In genomic region chr14:79307138-79307537, GRCm38 (mm10) we compare ENCODE assay signal across 25 mouse cellular contexts. TPM values are rescaled to one million over a fixed set of nuclear protein-coding genes. Genes with fewer than 3 reads are reported as not detected.
A peak's percentile ranks its signal among the peaks of the same experiment; 100 is the strongest.
DNase-seq lines count a peak whose midpoint lies in the region; ATAC-seq and TF ChIP-seq lines count a peak whose summit lies in the region.
"Had no signal": no experiment of that assay in that cellular context is flagged by ENCODE, and none has a peak within 500 bp of the region (broad histone marks: within the 10 kb centered on the region; RNA-seq: fewer than 3 reads in every experiment).

No protein-coding gene starts in this region.

- H3K4me3 ChIP-seq in intestine, embryonic 15.5 days (replicated peaks) = no peak overlapping the region
- H3K4me3 ChIP-seq in intestine, postnatal 0 days (ENCODE audit: low read depth, low read length) = no peak overlapping the region
- peak overlapping the region; percentile 18 for H3K4me3 ChIP-seq in erythroblast, embryonic 14.5 days (replicated peaks)
- H3K4me3 ChIP-seq in liver, embryonic 15.5 days (replicated peaks) = peak overlapping the region; percentile 20; the same call in 1 of the 2 replicates
- H3K4me3 ChIP-seq: heart, embryonic 13.5 days; lung, embryonic 15.5 days had no signal

- TF ChIP-seq CTCF in intestine, postnatal 0 days (IDR thresholded peaks at IDR 0.05; ENCODE audit: low read depth) = no peak

- H3K4me1 ChIP-seq in intestine, embryonic 15.5 days (replicated peaks) = no peaks in the 10 kb centered on the region
- H3K4me1 ChIP-seq in intestine, postnatal 0 days (replicated peaks; ENCODE audit: control insufficient read depth, insufficient read depth, low read length) = no peaks in the 10 kb centered on the region
- H3K4me1 ChIP-seq in erythroblast, embryonic 14.5 days (ENCODE audit: control insufficient read depth) = peaks cover 81% of the 10 kb centered on the region
- H3K4me1 ChIP-seq in liver, embryonic 15.5 days (replicated peaks) = peaks cover 69% of the 10 kb centered on the region
- H3K4me1 ChIP-seq: lung, embryonic 15.5 days had no signal

- no peaks in the 10 kb centered on the region for H3K9me3 ChIP-seq in intestine, embryonic 15.5 days
- H3K9me3 ChIP-seq in intestine, postnatal 0 days (ENCODE audit: control insufficient read depth) = no peaks in the 10 kb centered on the region
- H3K9me3 ChIP-seq in erythroblast, embryonic 14.5 days (ENCODE audit: control insufficient read depth, low read length) = peaks cover 41% of the 10 kb centered on the region
- H3K9me3 ChIP-seq in liver, embryonic 15.5 days (replicated peaks) = no peaks in the 10 kb centered on the region
- H3K9me3 ChIP-seq: heart, embryonic 13.5 days; lung, embryonic 15.5 days had no signal

- no peaks in the 10 kb centered on the region for H3K36me3 ChIP-seq in intestine, embryonic 15.5 days
- H3K36me3 ChIP-seq in intestine, postnatal 0 days (ENCODE audit: control insufficient read depth, insufficient read depth) = no peaks in the 10 kb centered on the region
- H3K36me3 ChIP-seq in erythroblast, embryonic 14.5 days (ENCODE audit: control insufficient read depth) = peaks cover 35% of the 10 kb centered on the region
- no peaks in the 10 kb centered on the region for H3K36me3 ChIP-seq in liver, embryonic 15.5 days (replicated peaks)
- H3K36me3 ChIP-seq: heart, embryonic 13.5 days; lung, embryonic 15.5 days had no signal

- no peaks in the 10 kb centered on the region for H3K27me3 ChIP-seq in intestine, embryonic 15.5 days (replicated peaks)
- H3K27me3 ChIP-seq in intestine, postnatal 0 days (replicated peaks; ENCODE audit: control insufficient read depth, insufficient read depth, low read length) = no peaks in the 10 kb centered on the region
- peaks cover 3% of the 10 kb centered on the region; the same call in 1 of the 2 replicates for H3K27me3 ChIP-seq in erythroblast, embryonic 14.5 days (ENCODE audit: control insufficient read depth)
- no peaks in the 10 kb centered on the region for H3K27me3 ChIP-seq in liver, embryonic 15.5 days
- H3K27me3 ChIP-seq: lung, embryonic 15.5 days had no signal

- peak; percentile 50 for DNase-seq in R1 (ENCODE audit: low read depth, low spot score)
- no peak for DNase-seq in layer of hippocampus, adult 18-20 months (ENCODE audit: low spot score in 2 of 2)
- no peak for DNase-seq in ovary, postnatal 10 days (ENCODE audit: low spot score)
- DNase-seq in embryo, embryonic 11 days = no peak
- DNase-seq: adrenal gland, adult 2 months; cerebellum, adult 18-20 months; gastrocnemius, postnatal 36 days; heart, postnatal 4 days; kidney, adult 8-10 months; kidney, postnatal 4 days; right cerebral cortex, adult 18-20 months had no signal

- 91% methylated on average over 7 of the region's 7 CpGs for WGBS in intestine, embryonic 15.5 days
- WGBS in intestine, postnatal 0 days = 90% methylated on average over 7 of the region's 7 CpGs
- 35% methylated on average over 7 of the region's 7 CpGs for WGBS in liver, embryonic 15.5 days (ENCODE audit: insufficient replicate concordance)

- ATAC-seq in intestine, embryonic 15.5 days = peak; percentile 57
- ATAC-seq in intestine, postnatal 0 days = no peak
- peak; percentile 91 for ATAC-seq in liver, embryonic 15.5 days (ENCODE audit: insufficient read depth)
- ATAC-seq: forebrain, embryonic 14.5 days; hindbrain, postnatal 0 days; midbrain, embryonic 16.5 days had no signal

- no peak overlapping the region for H3K27ac ChIP-seq in intestine, embryonic 15.5 days
- H3K27ac ChIP-seq in intestine, postnatal 0 days (ENCODE audit: low read depth, low read length) = no peak overlapping the region
- peak overlapping the region; percentile 90 for H3K27ac ChIP-seq in liver, embryonic 15.5 days (replicated peaks)
- H3K27ac ChIP-seq: heart, embryonic 13.5 days; hindbrain, postnatal 0 days; lung, embryonic 15.5 days had no signal

- no peak overlapping the region for H3K9ac ChIP-seq in intestine, embryonic 15.5 days
- no peak overlapping the region for H3K9ac ChIP-seq in intestine, postnatal 0 days (ENCODE audit: low read depth, low read length)
- no peak overlapping the region for H3K9ac ChIP-seq in liver, embryonic 15.5 days
- H3K9ac ChIP-seq: heart, embryonic 13.5 days; lung, embryonic 15.5 days had no signal

- no peak overlapping the region for H3K4me2 ChIP-seq in intestine, embryonic 15.5 days (replicated peaks)
- H3K4me2 ChIP-seq in intestine, postnatal 0 days (replicated peaks; ENCODE audit: low read depth) = no peak overlapping the region
- H3K4me2 ChIP-seq in liver, embryonic 15.5 days = peak overlapping the region; percentile 52
- H3K4me2 ChIP-seq: heart, embryonic 13.5 days; lung, embryonic 15.5 days had no signal

RNA-seq across cellular contexts. Expression of gene Rgcc, which starts 5.7 kb away (rescaled TPM):
- polyA plus RNA-seq in intestine, embryonic 15.5 days (2015; fragmentation: Nextera tagmentation; extraction: Ambion mirVana) = 44.4 and 45.9 TPM in 2 replicates
- 42.5 and 54.8 TPM in 2 replicates for polyA plus RNA-seq in intestine, postnatal 0 days (2015; fragmentation: Nextera tagmentation; extraction: Ambion mirVana)
- 77.8 and 94.4 TPM in 2 replicates for polyA plus RNA-seq in erythroblast, embryonic 14.5 days (2012)
- polyA plus RNA-seq in liver, embryonic 15.5 days (2015; fragmentation: Nextera tagmentation; extraction: Ambion mirVana) = 291 and 294 TPM in 2 replicates
- 10 to 100 TPM; 41.4 to 42.2 TPM for total RNA-seq in layer of hippocampus, adult 18-20 months (2021)

RNA-seq across cellular contexts. Expression of gene Zfp957, which starts 60.0 kb away (rescaled TPM):
- not detected in 2 replicates for polyA plus RNA-seq in intestine, embryonic 15.5 days (2015; fragmentation: Nextera tagmentation; extraction: Ambion mirVana)
- polyA plus RNA-seq in intestine, postnatal 0 days (2015; fragmentation: Nextera tagmentation; extraction: Ambion mirVana) = not detected in 2 replicates
- polyA plus RNA-seq in erythroblast, embryonic 14.5 days (2012) = 0.04 TPM in 1 of 2 replicates, not detected in the other
- not detected in 2 replicates for polyA plus RNA-seq in liver, embryonic 15.5 days (2015; fragmentation: Nextera tagmentation; extraction: Ambion mirVana)
- not detected for total RNA-seq in layer of hippocampus, adult 18-20 months (2021)
- total RNA-seq: adrenal gland, adult 2 months; gastrocnemius, postnatal 36 days; heart, postnatal 4 days; hindbrain, postnatal 0 days; layer of hippocampus, postnatal 14 days; left cerebral cortex, postnatal 36 days had no signal
- polyA plus RNA-seq: adrenal gland, adult 2 months; C2C12; forebrain, embryonic 14.5 days; heart, embryonic 13.5 days; hindbrain, postnatal 0 days; lung, embryonic 15.5 days; midbrain, embryonic 16.5 days; small intestine, adult 2 months; stomach, embryonic 16.5 days had no signal

Comparison
In these comparisons a context has a peak if more than half of its experiments do, and no peak if none do; other contexts are left out.
1. H3K4me3 ChIP-seq: peak in erythroblast, embryonic 14.5 days (single experiment) and liver, embryonic 15.5 days (single experiment); none in intestine, embryonic 15.5 days (single experiment) and intestine, postnatal 0 days (single experiment).